Mouse (Mus musculus) hindbrain, embryonic 13.5 days (tissue): ENCODE results near the gene P4ha2. TPM values are rescaled to one million over a fixed set of nuclear protein-coding genes. Genes with fewer than 3 reads are reported as not detected.
A peak's percentile ranks its signal among the peaks of the same experiment; 100 is the strongest.

Source experiments
- ATAC-seq: fragments of 200-750 bp; cut with Nextera tagmentation; 2 replicates; pipeline ENCODE4 v1.8.0; 2017; ENCODE audit warnings: moderate TSS enrichment; ENCODE audit not compliant: low FRiP score
- H3K27ac ChIP-seq: fragments of 300-500 bp; sonication (generic); 2 replicates; pipeline ENCODE4 v1.5.1; 2015; ENCODE audit warnings: inconsistent platforms, mild to moderate bottlenecking, moderate library complexity
- H3K27me3 ChIP-seq: fragments of 300-500 bp; sonication (generic); 2 replicates; pipeline ENCODE4 v1.6.1; 2015; ENCODE audit warnings: mild to moderate bottlenecking, inconsistent platforms
- H3K36me3 ChIP-seq: fragments of 300-500 bp; sonication (generic); 2 replicates; pipeline ENCODE4 v1.6.1; 2015; ENCODE audit warnings: mild to moderate bottlenecking, inconsistent platforms
- H3K4me1 ChIP-seq: fragments of 300-500 bp; sonication (generic); replicated peaks from 2 replicates; pipeline ENCODE4 v1.6.1; 2015; ENCODE audit warnings: inconsistent platforms
- H3K4me2 ChIP-seq: fragments of 300-500 bp; sonication (generic); 2 replicates; pipeline ENCODE4 v1.6.1; 2015; ENCODE audit warnings: inconsistent platforms, mild to moderate bottlenecking, moderate library complexity
- H3K4me3 ChIP-seq: fragments of 300-500 bp; sonication (generic); 2 replicates; pipeline ENCODE4 v1.5.1; 2015; ENCODE audit warnings: mild to moderate bottlenecking, inconsistent platforms
- H3K9ac ChIP-seq: fragments of 300-500 bp; sonication (generic); 2 replicates; pipeline ENCODE4 v1.6.1; 2015; ENCODE audit warnings: mild to moderate bottlenecking, inconsistent platforms
- H3K9me3 ChIP-seq: fragments of 300-500 bp; sonication (generic); 2 replicates; pipeline ENCODE4 v1.6.1; 2016; ENCODE audit warnings: inconsistent platforms
- WGBS: fragments of 180-500 bp; shearing (Covaris S2); methylation state at CpG from one replicate; pipeline ENCODE4 v1.1.7; 2015; 5-methylcytosine and 5-hydroxymethylcytosine counted together
- polyA plus RNA-seq: library from polyadenylated mRNA; unstranded; fragments of >200 nt; fragmentation: Nextera tagmentation; extraction: Ambion mirVana; gene quantifications from 2 replicates; pipeline ENCODE4 v1.2.1, GENCODE M21; 2015

Gene P4ha2
- polyA plus RNA-seq, 1 experiment from 2014 or later: 10.9 TPM

GRCm38 (mm10) chr11:54071726-54072445, 28.0 kb upstream of the P4ha2 start:
- Histone ChIP-seq H3K4me1 (peaks cover 22% of the 10 kb centered on the region), H3K36me3 (no peaks in the 10 kb centered on the region), H3K9ac (no peak overlapping the region), H3K4me2 (no peak overlapping the region), H3K9me3 (no peaks in the 10 kb centered on the region), H3K27me3 (peaks cover 30% of the 10 kb centered on the region), H3K27ac (no peak overlapping the region), H3K4me3 (no peak overlapping the region)
- 89% methylated on average over 5 of the region's 5 CpGs for WGBS
- ATAC-seq: no peak

- no peak overlapping the region for H3K9ac ChIP-seq
- H3K4me3 ChIP-seq: no peak overlapping the region
- no peak overlapping the region for H3K27ac ChIP-seq
- no peak for ATAC-seq
- H3K36me3 ChIP-seq: no peaks in the 10 kb centered on the region
- no peak overlapping the region for H3K4me2 ChIP-seq
- peaks cover 17% of the 10 kb centered on the region for H3K27me3 ChIP-seq
- WGBS: 41% methylated on average over 4 of the region's 4 CpGs
- H3K9me3 ChIP-seq: no peaks in the 10 kb centered on the region
- peaks cover 13% of the 10 kb centered on the region for H3K4me1 ChIP-seq
These were observed 26.6 kb upstream of the P4ha2 start for GRCm38 (mm10) chr11:54073291-54073690.

- Histone ChIP-seq H3K9me3 (no peaks in the 10 kb centered on the region), H3K9ac (no peak overlapping the region), H3K36me3 (no peaks in the 10 kb centered on the region), H3K27ac (no peak overlapping the region), H3K27me3 (peaks cover 1% of the 10 kb centered on the region; the same call in 1 of the 2 replicates), H3K4me2 (no peak overlapping the region), H3K4me1 (peaks cover 4% of the 10 kb centered on the region; the same call in 1 of the 2 replicates), H3K4me3 (no peak overlapping the region)
- WGBS: 76% methylated on average over 6 of the region's 6 CpGs
- ATAC-seq: no peak
These were observed 24.5 kb upstream of the P4ha2 start for GRCm38 (mm10) chr11:54075353-54075752.

- no peak for ATAC-seq
- H3K27me3 ChIP-seq: no peaks in the 10 kb centered on the region
- H3K36me3 ChIP-seq: no peaks in the 10 kb centered on the region
- no peak overlapping the region for H3K9ac ChIP-seq
- no peaks in the 10 kb centered on the region for H3K9me3 ChIP-seq
- H3K27ac ChIP-seq: no peak overlapping the region
- H3K4me3 ChIP-seq: no peak overlapping the region
- 82% methylated on average over 1 of the region's 1 CpGs for WGBS
- H3K4me1 ChIP-seq: peaks cover 4% of the 10 kb centered on the region; the same call in 1 of the 2 replicates
- H3K4me2 ChIP-seq: no peak overlapping the region
These were observed 23.8 kb upstream of the P4ha2 start for GRCm38 (mm10) chr11:54076101-54076500.

GRCm38 (mm10) chr11:54080435-54080834, 19.5 kb upstream of the P4ha2 start:
- H3K4me1 ChIP-seq: no peaks in the 10 kb centered on the region
- no peaks in the 10 kb centered on the region for H3K9me3 ChIP-seq
- ATAC-seq: no peak
- H3K4me3 ChIP-seq: no peak overlapping the region
- no peak overlapping the region for H3K27ac ChIP-seq
- no peaks in the 10 kb centered on the region for H3K36me3 ChIP-seq
- 51% methylated on average over 7 of the region's 7 CpGs for WGBS
- no peaks in the 10 kb centered on the region for H3K27me3 ChIP-seq
- no peak overlapping the region for H3K9ac ChIP-seq
- no peak overlapping the region for H3K4me2 ChIP-seq

GRCm38 (mm10) chr11:54082725-54083124, 17.2 kb upstream of the P4ha2 start:
- Histone ChIP-seq H3K4me3 (no peak overlapping the region), H3K4me1 (no peaks in the 10 kb centered on the region), H3K9me3 (no peaks in the 10 kb centered on the region), H3K4me2 (no peak overlapping the region), H3K9ac (no peak overlapping the region), H3K27me3 (no peaks in the 10 kb centered on the region), H3K36me3 (no peaks in the 10 kb centered on the region), H3K27ac (no peak overlapping the region)
- ATAC-seq: no peak
- WGBS: 93% methylated on average over 5 of the region's 5 CpGs

GRCm38 (mm10) chr11:54084976-54085375, 14.9 kb upstream of the P4ha2 start:
- H3K9me3 ChIP-seq: no peaks in the 10 kb centered on the region
- H3K4me1 ChIP-seq: no peaks in the 10 kb centered on the region
- no peak overlapping the region for H3K4me3 ChIP-seq
- H3K9ac ChIP-seq: no peak overlapping the region
- 79% methylated on average over 1 of the region's 1 CpGs for WGBS
- H3K36me3 ChIP-seq: no peaks in the 10 kb centered on the region
- H3K27me3 ChIP-seq: no peaks in the 10 kb centered on the region
- H3K4me2 ChIP-seq: no peak overlapping the region
- no peak overlapping the region for H3K27ac ChIP-seq
- no peak for ATAC-seq

GRCm38 (mm10) chr11:54085816-54086215, 14.1 kb upstream of the P4ha2 start:
- Histone ChIP-seq H3K27me3 (no peaks in the 10 kb centered on the region), H3K4me2 (no peak overlapping the region), H3K4me1 (no peaks in the 10 kb centered on the region), H3K4me3 (no peak overlapping the region), H3K9me3 (no peaks in the 10 kb centered on the region), H3K36me3 (no peaks in the 10 kb centered on the region), H3K9ac (no peak overlapping the region), H3K27ac (no peak overlapping the region)
- no peak for ATAC-seq
- WGBS: 66% methylated on average over 5 of the region's 5 CpGs

- H3K36me3 ChIP-seq: no peaks in the 10 kb centered on the region
- H3K9me3 ChIP-seq: no peaks in the 10 kb centered on the region
- H3K27ac ChIP-seq: no peak overlapping the region
- H3K4me3 ChIP-seq: no peak overlapping the region
- no peak overlapping the region for H3K9ac ChIP-seq
- no peaks in the 10 kb centered on the region for H3K4me1 ChIP-seq
- H3K4me2 ChIP-seq: no peak overlapping the region
- no peaks in the 10 kb centered on the region for H3K27me3 ChIP-seq
- 80% methylated on average over 7 of the region's 7 CpGs for WGBS
- ATAC-seq: no peak
These were observed 11.5 kb upstream of the P4ha2 start for GRCm38 (mm10) chr11:54088253-54088946.

- 46% methylated on average over 5 of the region's 5 CpGs for WGBS
- no peak overlapping the region for H3K9ac ChIP-seq
- no peaks in the 10 kb centered on the region for H3K27me3 ChIP-seq
- ATAC-seq: 0 out of 2 replicates have a peak, but pooled peaks have one; percentile 36
- no peaks in the 10 kb centered on the region for H3K9me3 ChIP-seq
- no peak overlapping the region for H3K27ac ChIP-seq
- no peak overlapping the region for H3K4me3 ChIP-seq
- no peaks in the 10 kb centered on the region for H3K36me3 ChIP-seq
- no peaks in the 10 kb centered on the region for H3K4me1 ChIP-seq
- no peak overlapping the region for H3K4me2 ChIP-seq
These were observed 11.0 kb upstream of the P4ha2 start for GRCm38 (mm10) chr11:54088947-54089317.

- H3K4me2 ChIP-seq: no peak overlapping the region
- H3K4me3 ChIP-seq: no peak overlapping the region
- H3K36me3 ChIP-seq: no peaks in the 10 kb centered on the region
- WGBS: 91% methylated on average over 1 of the region's 1 CpGs
- no peak overlapping the region for H3K27ac ChIP-seq
- ATAC-seq: no peak
- H3K4me1 ChIP-seq: no peaks in the 10 kb centered on the region
- H3K9ac ChIP-seq: no peak overlapping the region
- no peaks in the 10 kb centered on the region for H3K9me3 ChIP-seq
- H3K27me3 ChIP-seq: no peaks in the 10 kb centered on the region
These were observed 9.6 kb upstream of the P4ha2 start for GRCm38 (mm10) chr11:54090091-54090879.

GRCm38 (mm10) chr11:54091726-54092125, 8.2 kb upstream of the P4ha2 start:
- no peaks in the 10 kb centered on the region for H3K36me3 ChIP-seq
- ATAC-seq: no peak
- no peaks in the 10 kb centered on the region for H3K9me3 ChIP-seq
- no peak overlapping the region for H3K27ac ChIP-seq
- H3K4me1 ChIP-seq: no peaks in the 10 kb centered on the region
- H3K27me3 ChIP-seq: no peaks in the 10 kb centered on the region
- WGBS: 55% methylated on average over 8 of the region's 8 CpGs
- H3K4me3 ChIP-seq: no peak overlapping the region
- no peak overlapping the region for H3K9ac ChIP-seq
- H3K4me2 ChIP-seq: no peak overlapping the region
